Comparison of ENCODE assay signal across 8 mouse cellular contexts in the genomic region with DNA sequence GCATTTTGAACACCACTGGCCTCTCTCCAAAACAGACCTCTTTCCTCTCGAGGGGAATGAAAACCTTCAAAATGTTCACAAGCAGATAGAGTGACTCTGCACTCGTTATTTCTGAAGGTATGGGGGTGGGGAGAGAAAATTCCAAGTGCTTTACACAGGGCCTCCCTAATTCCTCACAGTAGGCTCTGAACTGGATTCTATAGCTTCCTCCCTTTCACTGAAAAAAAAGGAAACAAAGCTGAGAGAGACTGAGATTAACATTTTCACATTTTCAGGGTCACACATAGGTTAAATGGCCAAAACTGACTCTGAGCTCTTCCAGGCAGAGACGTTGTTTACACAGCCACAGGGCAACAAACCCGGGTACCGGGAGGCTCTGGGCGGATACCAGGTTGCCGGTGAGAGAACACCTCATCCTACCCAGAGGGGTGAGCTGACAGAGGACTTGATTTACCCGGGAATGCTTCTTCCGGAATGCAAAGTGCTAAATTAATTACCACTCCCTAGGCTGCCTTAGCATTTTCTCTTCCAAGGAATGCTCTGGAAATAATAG.
DNase-seq lines count a peak whose midpoint lies in the region; ATAC-seq and TF ChIP-seq lines count a peak whose summit lies in the region.

No protein-coding gene starts in this region.

- H3K4me2 ChIP-seq in heart, embryonic 16.5 days (ENCODE audit: low read depth, low read length) = peak overlapping the region; percentile 80

- peaks cover 3% of the 10 kb centered on the region for H3K4me1 ChIP-seq in cortical plate, adult 2 months (ENCODE audit: control insufficient read depth, insufficient read depth, low read length)
- peaks cover 27% of the 10 kb centered on the region for H3K4me1 ChIP-seq in heart, embryonic 16.5 days (ENCODE audit: control insufficient read depth, insufficient read depth, low read length)
- peaks cover 88% of the 10 kb centered on the region for H3K4me1 ChIP-seq in midbrain, embryonic 10.5 days

- H3K4me3 ChIP-seq in cortical plate, adult 2 months (ENCODE audit: insufficient read depth, low read length) = no peak overlapping the region; the same call in 1 of the 2 replicates
- H3K4me3 ChIP-seq in heart, embryonic 16.5 days (ENCODE audit: low read length) = no peak overlapping the region
- H3K4me3 ChIP-seq in midbrain, embryonic 10.5 days = peak overlapping the region; percentile 55

- no peaks in the 10 kb centered on the region for H3K36me3 ChIP-seq in heart, embryonic 16.5 days (ENCODE audit: control insufficient read depth, insufficient read depth)
- no peaks in the 10 kb centered on the region for H3K36me3 ChIP-seq in midbrain, embryonic 10.5 days

- ATAC-seq in heart, embryonic 16.5 days (replicated peaks; ENCODE audit: extremely low read depth, insufficient read depth, low FRiP score) = no peak
- ATAC-seq in granulocyte monocyte progenitor cell, adult 5-6 weeks (replicated peaks; ENCODE audit: poor library complexity, severe bottlenecking) = no peak

- 0 out of 2 replicates have a peak overlapping the region, but pooled peaks have one; percentile 45 for H3K27ac ChIP-seq in cortical plate, adult 2 months (ENCODE audit: insufficient read depth, low read length)
- peak overlapping the region; percentile 85 for H3K27ac ChIP-seq in heart, embryonic 16.5 days (ENCODE audit: low read length)
- H3K27ac ChIP-seq in midbrain, embryonic 10.5 days (replicated peaks) = peak overlapping the region; percentile 97

- no peak for TF ChIP-seq POLR2A in cortical plate, adult 2 months (IDR thresholded peaks at IDR 0.05; ENCODE audit: extremely low read depth, insufficient read depth, low read length)

- no peak for TF ChIP-seq CTCF in cortical plate, adult 2 months (IDR thresholded peaks at IDR 0.05; ENCODE audit: extremely low read depth, insufficient read depth, low read length)

- DNase-seq in adrenal gland, postnatal 14 days = peak; percentile 29
- no peak for DNase-seq in adrenal gland, postnatal 10 days
- DNase-seq in midbrain, embryonic 10.5 days (ENCODE audit: low spot score) = peak; percentile 39
- no peak for DNase-seq in layer of hippocampus, postnatal 10 days (ENCODE audit: low spot score in 2 of 2)
- no peak for DNase-seq in B cell, adult 2 months

- 24% methylated on average over 9 of the region's 9 CpGs for WGBS in heart, embryonic 16.5 days
- under 1% methylated on average over 9 of the region's 9 CpGs for WGBS in midbrain, embryonic 10.5 days

- no peaks in the 10 kb centered on the region for H3K27me3 ChIP-seq in heart, embryonic 16.5 days (ENCODE audit: control insufficient read depth, insufficient read depth, low read length)
- H3K27me3 ChIP-seq in midbrain, embryonic 10.5 days (ENCODE audit: low read depth, poor library complexity, severe bottlenecking) = peaks cover 8% of the 10 kb centered on the region; the same call in 1 of the 2 replicates

- peak overlapping the region; percentile 77; the same call in 1 of the 2 replicates for H3K9ac ChIP-seq in heart, embryonic 16.5 days (ENCODE audit: low read length)

- H3K9me3 ChIP-seq in heart, embryonic 16.5 days (replicated peaks; ENCODE audit: control insufficient read depth, low read length) = no peaks in the 10 kb centered on the region
- H3K9me3 ChIP-seq in midbrain, embryonic 10.5 days (replicated peaks) = no peaks in the 10 kb centered on the region

Comparison
In these comparisons a context has a peak if more than half of its experiments do, and no peak if none do; other contexts are left out.
1. DNase-seq: peak in adrenal gland, postnatal 14 days (single experiment) and midbrain, embryonic 10.5 days (single experiment); none in adrenal gland, postnatal 10 days (single experiment), layer of hippocampus, postnatal 10 days (0 of 2) and B cell, adult 2 months (0 of 2).
2. H3K27ac ChIP-seq: peak in every context shown above with its lines; median percentile 97 in midbrain, embryonic 10.5 days; 85 in heart, embryonic 16.5 days; 45 in cortical plate, adult 2 months.